Mouse (Mus musculus): ENCODE measurements around the gene Ppp1r13l. TPM values are rescaled to one million over a fixed set of nuclear protein-coding genes. Genes with fewer than 3 reads are reported as not detected.

The Ppp1r13l gene
- polyA plus RNA-seq, 1 experiment from 2014 or later, result 3.0 TPM

- H3K36me3 ChIP-seq (ENCODE audit: control insufficient read depth, insufficient read depth), result peaks cover 10% of the 10 kb centered on the region; the same call in 1 of the 2 replicates
- WGBS, result 21% methylated on average over 13 of the region's 13 CpGs
- H3K27me3 ChIP-seq (replicated peaks; ENCODE audit: control insufficient read depth, insufficient read depth, low read length), result no peaks in the 10 kb centered on the region; the same call in 1 of the 2 replicates
- peak overlapping the region; percentile 52 for H3K9ac ChIP-seq (replicated peaks; ENCODE audit: low read depth, low read length)
- no peaks in the 10 kb centered on the region for H3K9me3 ChIP-seq (ENCODE audit: control insufficient read depth, low read length)
- H3K4me3 ChIP-seq (replicated peaks; ENCODE audit: low read length), result peak overlapping the region; percentile 49
- H3K27ac ChIP-seq (ENCODE audit: low read length), result no peak overlapping the region
- peaks cover 29% of the 10 kb centered on the region for H3K4me1 ChIP-seq (replicated peaks; ENCODE audit: control insufficient read depth, insufficient read depth, low read length)
- no peak for ATAC-seq
- peak overlapping the region; percentile 96 for H3K4me2 ChIP-seq (ENCODE audit: low read length)
Observed at GRCm38 (mm10) chr7:19358634-19359033, 915 bp upstream of the Ppp1r13l start.

DNA sequence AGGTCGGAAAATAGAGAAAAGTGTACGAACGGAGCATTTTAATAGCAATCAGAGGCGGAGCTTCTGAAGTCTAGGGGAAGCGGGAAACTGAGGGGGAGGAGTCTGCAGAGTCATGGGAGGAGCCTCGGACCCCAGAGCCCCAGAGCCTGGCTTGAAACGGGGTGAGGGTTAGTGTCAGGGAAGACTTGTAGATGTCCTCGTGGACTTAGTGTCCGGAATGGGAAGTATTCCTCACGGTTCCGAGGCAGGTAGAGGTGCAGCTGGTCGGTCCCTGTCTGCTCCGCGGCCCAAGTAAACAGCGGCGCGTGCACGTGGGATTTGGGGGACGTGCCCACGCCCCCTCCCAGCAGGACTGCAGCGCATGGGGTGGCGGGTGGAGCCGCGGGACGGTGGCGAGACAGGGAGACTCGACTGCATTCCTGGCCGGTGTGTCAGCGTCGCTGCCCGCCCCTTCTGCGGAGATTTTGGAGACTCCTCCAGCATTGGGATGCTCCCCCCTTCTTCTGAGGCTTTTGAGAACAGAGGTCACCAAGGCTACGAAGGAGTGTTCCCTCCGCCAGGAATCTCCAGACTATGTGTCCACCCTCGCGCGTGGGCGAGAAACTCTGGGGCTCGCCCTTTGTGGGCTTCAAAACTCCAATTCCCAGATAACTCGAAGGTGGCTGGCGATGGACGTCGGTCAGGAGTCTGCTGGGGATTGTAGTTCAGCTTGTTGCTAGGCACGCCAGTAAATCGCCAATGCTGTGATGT lies 518 bp downstream of the Ppp1r13l start:
- peak overlapping the region; percentile 49 for H3K4me3 ChIP-seq (replicated peaks; ENCODE audit: low read length)
- H3K4me1 ChIP-seq (replicated peaks; ENCODE audit: control insufficient read depth, insufficient read depth, low read length), result peaks cover 29% of the 10 kb centered on the region
- H3K9me3 ChIP-seq (ENCODE audit: control insufficient read depth, low read length), result no peaks in the 10 kb centered on the region
- H3K4me2 ChIP-seq (ENCODE audit: low read length), result peak overlapping the region; percentile 96
- WGBS, result under 1% methylated on average over 45 of the region's 45 CpGs
- H3K9ac ChIP-seq (replicated peaks; ENCODE audit: low read depth, low read length), result peak overlapping the region; percentile 52
- H3K27ac ChIP-seq (ENCODE audit: low read length), result peak overlapping the region; percentile 29
- H3K27me3 ChIP-seq (replicated peaks; ENCODE audit: control insufficient read depth, insufficient read depth, low read length), result no peaks in the 10 kb centered on the region; the same call in 1 of the 2 replicates
- peaks cover 7% of the 10 kb centered on the region; the same call in 1 of the 2 replicates for H3K36me3 ChIP-seq (ENCODE audit: control insufficient read depth, insufficient read depth)
- peak; percentile 73 for ATAC-seq

GRCm38 (mm10) chr7:19360944-19361343 lies 1.4 kb downstream of the Ppp1r13l start:
- H3K9ac ChIP-seq (replicated peaks; ENCODE audit: low read depth, low read length), result peak overlapping the region; percentile 68
- peak; percentile 74 for ATAC-seq
- peak overlapping the region; percentile 96 for H3K4me2 ChIP-seq (ENCODE audit: low read length)
- H3K27me3 ChIP-seq (replicated peaks; ENCODE audit: control insufficient read depth, insufficient read depth, low read length), result no peaks in the 10 kb centered on the region; the same call in 1 of the 2 replicates
- H3K27ac ChIP-seq (ENCODE audit: low read length), result peak overlapping the region; percentile 46; the same call in 1 of the 2 replicates
- H3K9me3 ChIP-seq (ENCODE audit: control insufficient read depth, low read length), result no peaks in the 10 kb centered on the region
- H3K4me3 ChIP-seq (replicated peaks; ENCODE audit: low read length), result peak overlapping the region; percentile 49
- H3K4me1 ChIP-seq (replicated peaks; ENCODE audit: control insufficient read depth, insufficient read depth, low read length), result peaks cover 29% of the 10 kb centered on the region
- H3K36me3 ChIP-seq (ENCODE audit: control insufficient read depth, insufficient read depth), result peaks cover 7% of the 10 kb centered on the region; the same call in 1 of the 2 replicates
- WGBS, result under 1% methylated on average over 27 of the region's 27 CpGs

DNA sequence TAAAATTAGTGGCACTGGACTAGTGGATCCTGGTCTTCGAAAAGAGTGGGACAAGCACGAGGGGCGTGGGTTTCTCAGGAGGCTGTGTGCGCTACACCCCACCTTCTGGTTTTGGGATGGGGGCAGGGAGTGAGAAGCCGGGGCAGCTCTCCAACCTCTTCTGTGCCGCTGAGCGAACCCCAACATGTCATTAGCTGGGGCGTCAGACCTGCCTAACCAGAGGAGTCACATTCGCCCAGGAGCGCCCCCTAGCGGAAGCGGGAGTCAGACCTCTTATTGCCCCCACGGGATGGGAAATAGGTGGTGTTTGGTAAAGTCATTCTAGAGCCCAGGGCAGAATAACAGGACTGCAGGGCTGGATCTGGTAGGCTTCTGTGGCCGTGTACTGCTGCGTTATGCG lies 2.2 kb downstream of the Ppp1r13l start:
- Histone ChIP-seq H3K27me3 (replicated peaks; ENCODE audit: control insufficient read depth, insufficient read depth, low read length) (no peaks in the 10 kb centered on the region; the same call in 1 of the 2 replicates), H3K27ac (ENCODE audit: low read length) (no peak overlapping the region), H3K4me3 (replicated peaks; ENCODE audit: low read length) (peak overlapping the region; percentile 49), H3K4me2 (ENCODE audit: low read length) (peak overlapping the region; percentile 96), H3K9ac (replicated peaks; ENCODE audit: low read depth, low read length) (no peak overlapping the region), H3K36me3 (ENCODE audit: control insufficient read depth, insufficient read depth) (peaks cover 4% of the 10 kb centered on the region; the same call in 1 of the 2 replicates), H3K4me1 (replicated peaks; ENCODE audit: control insufficient read depth, insufficient read depth, low read length) (peaks cover 29% of the 10 kb centered on the region), H3K9me3 (ENCODE audit: control insufficient read depth, low read length) (no peaks in the 10 kb centered on the region)
- no peak for ATAC-seq
- 12% methylated on average over 16 of the region's 16 CpGs for WGBS

DNA sequence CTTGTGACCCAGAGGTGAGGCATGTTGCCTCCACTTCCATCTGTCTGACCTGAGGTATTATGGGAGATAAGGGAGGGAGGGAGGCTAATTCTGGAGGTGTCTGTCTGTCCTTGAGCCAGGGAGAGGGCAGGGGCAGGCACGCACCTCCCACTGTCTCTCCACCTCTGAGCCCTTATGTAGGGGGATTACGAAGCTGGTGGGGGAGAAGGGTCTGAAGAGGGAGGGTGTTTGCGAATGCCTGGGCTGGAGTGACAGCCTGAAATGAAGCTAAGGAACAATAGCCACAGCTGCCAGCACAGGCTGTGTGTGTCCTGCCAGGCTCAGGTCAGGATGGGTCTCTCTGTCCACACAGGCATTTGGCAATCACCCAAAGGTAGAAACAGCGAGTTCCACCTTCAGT lies 2.7 kb downstream of the Ppp1r13l start:
- ATAC-seq, result no peak
- WGBS, result 19% methylated on average over 4 of the region's 4 CpGs
- no peaks in the 10 kb centered on the region; the same call in 1 of the 2 replicates for H3K27me3 ChIP-seq (replicated peaks; ENCODE audit: control insufficient read depth, insufficient read depth, low read length)
- H3K36me3 ChIP-seq (ENCODE audit: control insufficient read depth, insufficient read depth), result no peaks in the 10 kb centered on the region
- no peak overlapping the region for H3K27ac ChIP-seq (ENCODE audit: low read length)
- no peaks in the 10 kb centered on the region for H3K9me3 ChIP-seq (ENCODE audit: control insufficient read depth, low read length)
- no peak overlapping the region for H3K4me3 ChIP-seq (replicated peaks; ENCODE audit: low read length)
- no peak overlapping the region for H3K9ac ChIP-seq (replicated peaks; ENCODE audit: low read depth, low read length)
- no peak overlapping the region; the same call in 1 of the 2 replicates for H3K4me2 ChIP-seq (ENCODE audit: low read length)
- peaks cover 29% of the 10 kb centered on the region for H3K4me1 ChIP-seq (replicated peaks; ENCODE audit: control insufficient read depth, insufficient read depth, low read length)

DNA sequence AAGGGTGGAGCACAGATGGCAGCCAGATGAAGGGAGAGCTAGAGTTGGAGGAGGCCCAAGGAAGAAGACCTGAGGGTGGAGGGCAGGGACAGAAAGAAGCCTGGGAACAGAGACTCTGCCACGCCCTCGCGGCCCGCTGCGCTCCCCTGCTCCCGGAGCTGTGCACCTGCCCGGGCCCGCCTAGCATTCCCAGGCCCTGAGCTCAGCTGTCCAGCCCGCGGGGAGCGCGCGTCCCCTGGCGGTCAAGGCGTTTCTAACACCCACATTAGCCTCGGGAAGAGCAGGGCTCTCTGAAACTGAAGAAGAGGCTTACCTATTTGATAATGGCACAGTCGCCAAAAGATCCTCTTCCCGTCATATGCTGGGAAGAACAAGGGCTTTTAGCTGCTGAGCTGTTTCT lies 4.3 kb downstream of the Ppp1r13l start:
- no peaks in the 10 kb centered on the region for H3K9me3 ChIP-seq (ENCODE audit: control insufficient read depth, low read length)
- H3K9ac ChIP-seq (replicated peaks; ENCODE audit: low read depth, low read length), result no peak overlapping the region; the same call in 1 of the 2 replicates
- no peak for ATAC-seq
- H3K27ac ChIP-seq (ENCODE audit: low read length), result no peak overlapping the region
- H3K27me3 ChIP-seq (replicated peaks; ENCODE audit: control insufficient read depth, insufficient read depth, low read length), result no peaks in the 10 kb centered on the region; the same call in 1 of the 2 replicates
- H3K36me3 ChIP-seq (ENCODE audit: control insufficient read depth, insufficient read depth), result no peaks in the 10 kb centered on the region
- H3K4me1 ChIP-seq (replicated peaks; ENCODE audit: control insufficient read depth, insufficient read depth, low read length), result peaks cover 20% of the 10 kb centered on the region
- no peak overlapping the region for H3K4me3 ChIP-seq (replicated peaks; ENCODE audit: low read length)
- WGBS, result 2% methylated on average over 18 of the region's 18 CpGs
- H3K4me2 ChIP-seq (ENCODE audit: low read length), result no peak overlapping the region

DNA sequence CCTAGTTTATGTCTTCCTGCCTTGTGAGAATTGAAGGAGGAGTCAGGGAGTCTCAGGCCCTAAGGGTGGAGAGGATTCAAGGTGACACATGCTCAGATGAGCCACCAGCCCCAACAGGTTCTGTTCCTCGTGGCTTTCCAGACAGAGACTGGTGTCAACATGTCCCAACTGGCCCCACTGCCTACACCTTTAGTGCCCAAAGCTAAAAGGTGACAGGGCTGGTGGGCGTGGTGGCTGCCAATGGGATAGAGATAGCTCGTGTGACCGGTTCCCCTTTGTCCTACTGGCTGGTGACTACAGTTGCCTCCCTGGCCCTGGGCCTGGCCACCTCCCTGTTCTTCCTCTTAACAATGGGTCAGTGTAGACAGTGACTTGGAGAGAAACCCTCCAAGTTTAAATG lies 5.8 kb downstream of the Ppp1r13l start:
- ATAC-seq, result no peak
- Histone ChIP-seq H3K27ac (ENCODE audit: low read length) (no peak overlapping the region), H3K4me2 (ENCODE audit: low read length) (no peak overlapping the region), H3K9ac (replicated peaks; ENCODE audit: low read depth, low read length) (no peak overlapping the region), H3K27me3 (replicated peaks; ENCODE audit: control insufficient read depth, insufficient read depth, low read length) (no peaks in the 10 kb centered on the region; the same call in 1 of the 2 replicates), H3K4me1 (replicated peaks; ENCODE audit: control insufficient read depth, insufficient read depth, low read length) (peaks cover 17% of the 10 kb centered on the region), H3K9me3 (ENCODE audit: control insufficient read depth, low read length) (no peaks in the 10 kb centered on the region), H3K4me3 (replicated peaks; ENCODE audit: low read length) (no peak overlapping the region), H3K36me3 (ENCODE audit: control insufficient read depth, insufficient read depth) (no peaks in the 10 kb centered on the region)
- 81% methylated on average over 4 of the region's 4 CpGs for WGBS

DNA sequence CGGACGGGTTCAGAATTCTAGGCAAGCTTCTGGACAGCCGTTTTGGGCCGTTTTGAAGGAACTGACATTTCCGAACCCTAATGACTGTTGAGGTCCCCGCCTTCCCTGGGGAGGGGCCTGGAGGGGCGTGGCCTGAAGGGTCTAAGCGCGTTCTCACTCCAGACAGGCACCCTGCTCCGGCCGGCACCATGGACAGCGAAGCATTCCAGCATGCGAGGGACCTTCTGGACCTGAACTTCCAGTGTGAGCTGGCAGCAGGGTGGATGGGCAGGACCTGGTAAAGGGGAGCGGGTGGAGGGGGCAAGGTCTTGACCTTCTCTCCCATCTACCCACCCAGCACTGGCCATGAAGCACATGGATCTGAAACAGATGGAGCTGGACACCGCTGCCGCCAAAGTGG lies 8.8 kb downstream of the Ppp1r13l start:
- Histone ChIP-seq H3K36me3 (ENCODE audit: control insufficient read depth, insufficient read depth) (no peaks in the 10 kb centered on the region), H3K4me3 (replicated peaks; ENCODE audit: low read length) (no peak overlapping the region), H3K27ac (ENCODE audit: low read length) (no peak overlapping the region), H3K9ac (replicated peaks; ENCODE audit: low read depth, low read length) (no peak overlapping the region), H3K27me3 (replicated peaks; ENCODE audit: control insufficient read depth, insufficient read depth, low read length) (no peaks in the 10 kb centered on the region), H3K9me3 (ENCODE audit: control insufficient read depth, low read length) (no peaks in the 10 kb centered on the region), H3K4me2 (ENCODE audit: low read length) (no peak overlapping the region), H3K4me1 (replicated peaks; ENCODE audit: control insufficient read depth, insufficient read depth, low read length) (peaks cover 3% of the 10 kb centered on the region; the same call in 1 of the 2 replicates)
- no peak for ATAC-seq
- WGBS, result 22% methylated on average over 16 of the region's 16 CpGs

DNA sequence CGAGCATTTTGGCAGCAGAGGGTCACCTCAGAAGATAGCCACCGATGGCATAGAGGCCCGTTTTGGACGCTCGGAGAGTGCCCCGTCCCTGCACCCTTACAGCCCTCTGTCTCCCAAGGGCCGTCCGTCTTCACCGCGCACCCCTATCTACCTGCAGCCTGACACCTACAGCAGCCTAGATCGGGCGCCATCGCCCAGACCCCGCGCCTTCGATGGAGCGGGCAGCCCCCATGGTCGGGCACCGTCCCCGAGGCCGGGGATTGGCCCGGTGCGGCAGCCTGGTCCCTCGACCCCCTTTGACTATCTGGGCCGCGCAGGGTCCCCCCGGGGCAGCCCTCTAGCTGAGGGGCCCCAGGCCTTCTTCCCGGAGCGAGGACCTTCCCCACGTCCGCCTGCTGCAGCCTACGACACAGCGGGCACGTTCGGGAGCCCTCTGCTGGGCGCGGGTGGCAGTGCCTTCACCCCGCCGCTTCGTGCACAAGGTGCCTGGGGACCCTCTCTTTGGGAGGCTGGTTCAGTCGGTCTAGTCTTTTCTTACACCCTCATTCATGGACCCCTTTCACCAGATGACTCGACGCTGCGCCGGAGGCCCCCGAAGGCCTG lies 10.4 kb downstream of the Ppp1r13l start:
- Histone ChIP-seq H3K4me2 (ENCODE audit: low read length) (peak overlapping the region; percentile 49), H3K4me1 (replicated peaks; ENCODE audit: control insufficient read depth, insufficient read depth, low read length) (peaks cover 3% of the 10 kb centered on the region; the same call in 1 of the 2 replicates), H3K27ac (ENCODE audit: low read length) (no peak overlapping the region), H3K27me3 (replicated peaks; ENCODE audit: control insufficient read depth, insufficient read depth, low read length) (no peaks in the 10 kb centered on the region), H3K9me3 (ENCODE audit: control insufficient read depth, low read length) (no peaks in the 10 kb centered on the region), H3K4me3 (replicated peaks; ENCODE audit: low read length) (peak overlapping the region; percentile 38), H3K9ac (replicated peaks; ENCODE audit: low read depth, low read length) (peak overlapping the region; percentile 59), H3K36me3 (ENCODE audit: control insufficient read depth, insufficient read depth) (no peaks in the 10 kb centered on the region)
- WGBS, result 10% methylated on average over 46 of the region's 46 CpGs
- peak; percentile 86 for ATAC-seq
